Mouse (Mus musculus) hindbrain, embryonic 12.5 days (tissue): ENCODE data around the gene Clip4. TPM values are rescaled to one million over a fixed set of nuclear protein-coding genes. Genes with fewer than 3 reads are reported as not detected.
A peak's percentile ranks its signal among the peaks of the same experiment; 100 is the strongest.

ENCODE experiments used
- ATAC-seq: fragments of 200-750 bp; cut with Nextera tagmentation; 2 replicates; pipeline ENCODE4 v1.8.0; 2017; ENCODE audit warnings: moderate TSS enrichment; ENCODE audit not compliant: low FRiP score
- H3K27ac ChIP-seq: fragments of 300-500 bp; sonication (generic); 2 replicates; pipeline ENCODE4 v1.5.1; 2016; ENCODE audit warnings: mild to moderate bottlenecking
- H3K27me3 ChIP-seq: fragments of 300-500 bp; sonication (generic); 2 replicates; pipeline ENCODE4 v1.6.1; 2016; ENCODE audit warnings: mild to moderate bottlenecking
- H3K36me3 ChIP-seq: fragments of 300-500 bp; sonication (generic); 2 replicates; pipeline ENCODE4 v1.6.1; 2016; ENCODE audit warnings: mild to moderate bottlenecking
- H3K4me1 ChIP-seq: fragments of 300-500 bp; sonication (generic); 2 replicates; pipeline ENCODE4 v1.6.1; 2016
- H3K4me2 ChIP-seq: fragments of 300-500 bp; sonication (generic); replicated peaks from 2 replicates; pipeline ENCODE4 v1.6.1; 2016; ENCODE audit warnings: mild to moderate bottlenecking
- H3K4me3 ChIP-seq: fragments of 300-500 bp; sonication (generic); 2 replicates; pipeline ENCODE4 v1.5.1; 2016; ENCODE audit warnings: mild to moderate bottlenecking
- H3K9ac ChIP-seq: fragments of 300-500 bp; sonication (generic); 2 replicates; pipeline ENCODE4 v1.6.1; 2016; ENCODE audit warnings: mild to moderate bottlenecking, moderate library complexity
- H3K9me3 ChIP-seq: fragments of 300-500 bp; sonication (generic); replicated peaks from 2 replicates; pipeline ENCODE4 v1.6.1; 2016; ENCODE audit warnings: mild to moderate bottlenecking
- WGBS: fragments of 180-500 bp; shearing (Covaris S2); methylation state at CpG from one replicate; pipeline ENCODE4 v1.1.7; 2016; 5-methylcytosine and 5-hydroxymethylcytosine counted together
- polyA plus RNA-seq: library from polyadenylated mRNA; unstranded; fragments of >200 nt; fragmentation: Nextera tagmentation; extraction: Ambion mirVana; gene quantifications from 2 replicates; pipeline ENCODE4 v1.2.1, GENCODE M21; 2016

The Clip4 gene
- polyA plus RNA-seq, 1 experiment from 2014 or later, result 7.5 TPM

GRCm38 (mm10) chr17:71770696-71771095, 2.4 kb downstream of the Clip4 start:
- no peak overlapping the region for H3K4me2 ChIP-seq
- no peaks in the 10 kb centered on the region for H3K36me3 ChIP-seq
- no peak overlapping the region for H3K4me3 ChIP-seq
- H3K27ac ChIP-seq, result no peak overlapping the region
- 91% methylated on average over 3 of the region's 3 CpGs for WGBS
- H3K27me3 ChIP-seq, result no peaks in the 10 kb centered on the region
- peaks cover 10% of the 10 kb centered on the region; the same call in 1 of the 2 replicates for H3K4me1 ChIP-seq
- no peak overlapping the region for H3K9ac ChIP-seq
- ATAC-seq, result no peak
- H3K9me3 ChIP-seq, result no peaks in the 10 kb centered on the region

GRCm38 (mm10) chr17:71774173-71774572, 5.9 kb downstream of the Clip4 start:
- Histone ChIP-seq H3K4me3 (no peak overlapping the region), H3K9me3 (0 out of 2 replicates have a peak, but pooled peaks cover 3% of the 10 kb centered on the region), H3K36me3 (no peaks in the 10 kb centered on the region), H3K27me3 (no peaks in the 10 kb centered on the region), H3K9ac (no peak overlapping the region), H3K27ac (no peak overlapping the region), H3K4me1 (peaks cover 7% of the 10 kb centered on the region; the same call in 1 of the 2 replicates), H3K4me2 (no peak overlapping the region)
- 77% methylated on average over 4 of the region's 4 CpGs for WGBS
- no peak for ATAC-seq

- no peak overlapping the region for H3K4me2 ChIP-seq
- no peak overlapping the region for H3K4me3 ChIP-seq
- H3K36me3 ChIP-seq, result no peaks in the 10 kb centered on the region
- 80% methylated on average over 4 of the region's 4 CpGs for WGBS
- no peak overlapping the region for H3K9ac ChIP-seq
- H3K27me3 ChIP-seq, result no peaks in the 10 kb centered on the region
- no peak overlapping the region for H3K27ac ChIP-seq
- no peaks in the 10 kb centered on the region for H3K4me1 ChIP-seq
- H3K9me3 ChIP-seq, result 0 out of 2 replicates have a peak, but pooled peaks cover 3% of the 10 kb centered on the region
- no peak for ATAC-seq
Observed at GRCm38 (mm10) chr17:71775279-71775678, 7.0 kb downstream of the Clip4 start.

- Histone ChIP-seq H3K4me1 (peaks cover 11% of the 10 kb centered on the region), H3K9ac (no peak overlapping the region), H3K27me3 (0 out of 2 replicates have a peak, but pooled peaks cover 5% of the 10 kb centered on the region), H3K9me3 (0 out of 2 replicates have a peak, but pooled peaks cover 3% of the 10 kb centered on the region), H3K36me3 (no peaks in the 10 kb centered on the region), H3K27ac (no peak overlapping the region), H3K4me3 (no peak overlapping the region), H3K4me2 (no peak overlapping the region)
- 70% methylated on average over 3 of the region's 3 CpGs for WGBS
- ATAC-seq, result no peak
Observed at GRCm38 (mm10) chr17:71778696-71779095, 10.4 kb downstream of the Clip4 start.

GRCm38 (mm10) chr17:71780490-71780889, 12.2 kb downstream of the Clip4 start:
- H3K27me3 ChIP-seq, result 0 out of 2 replicates have a peak, but pooled peaks cover 5% of the 10 kb centered on the region
- peaks cover 13% of the 10 kb centered on the region for H3K4me1 ChIP-seq
- H3K27ac ChIP-seq, result no peak overlapping the region
- WGBS, result 94% methylated on average over 2 of the region's 2 CpGs
- no peaks in the 10 kb centered on the region for H3K36me3 ChIP-seq
- H3K4me3 ChIP-seq, result no peak overlapping the region
- H3K9me3 ChIP-seq, result 0 out of 2 replicates have a peak, but pooled peaks cover 3% of the 10 kb centered on the region
- no peak overlapping the region for H3K4me2 ChIP-seq
- no peak overlapping the region for H3K9ac ChIP-seq
- no peak for ATAC-seq

- Histone ChIP-seq H3K4me2 (no peak overlapping the region), H3K9ac (no peak overlapping the region), H3K36me3 (no peaks in the 10 kb centered on the region), H3K27ac (no peak overlapping the region), H3K4me1 (peaks cover 13% of the 10 kb centered on the region), H3K27me3 (0 out of 2 replicates have a peak, but pooled peaks cover 5% of the 10 kb centered on the region), H3K4me3 (no peak overlapping the region), H3K9me3 (0 out of 2 replicates have a peak, but pooled peaks cover 3% of the 10 kb centered on the region)
- WGBS, result 89% methylated on average over 4 of the region's 4 CpGs
- no peak for ATAC-seq
Observed at GRCm38 (mm10) chr17:71780945-71781344, 12.7 kb downstream of the Clip4 start.

- Histone ChIP-seq H3K9me3 (0 out of 2 replicates have a peak, but pooled peaks cover 3% of the 10 kb centered on the region), H3K4me1 (peaks cover 13% of the 10 kb centered on the region), H3K4me3 (peak overlapping the region; percentile 94), H3K27ac (no peak overlapping the region; the same call in 1 of the 2 replicates), H3K36me3 (no peaks in the 10 kb centered on the region), H3K9ac (peak overlapping the region; percentile 92), H3K4me2 (peak overlapping the region; percentile 76), H3K27me3 (0 out of 2 replicates have a peak, but pooled peaks cover 5% of the 10 kb centered on the region)
- peak; percentile 91 for ATAC-seq
- WGBS, result 2% methylated on average over 27 of the region's 29 CpGs
Observed at GRCm38 (mm10) chr17:71782242-71782698, 14.0 kb downstream of the Clip4 start.

- under 1% methylated on average over 47 of the region's 59 CpGs for WGBS
- peak overlapping the region; percentile 76 for H3K4me2 ChIP-seq
- H3K27me3 ChIP-seq, result 0 out of 2 replicates have a peak, but pooled peaks cover 5% of the 10 kb centered on the region
- no peak overlapping the region; the same call in 1 of the 2 replicates for H3K27ac ChIP-seq
- H3K9ac ChIP-seq, result peak overlapping the region; percentile 92
- ATAC-seq, result peak; percentile 82
- H3K4me3 ChIP-seq, result peak overlapping the region; percentile 94
- H3K9me3 ChIP-seq, result 0 out of 2 replicates have a peak, but pooled peaks cover 3% of the 10 kb centered on the region
- H3K4me1 ChIP-seq, result peaks cover 13% of the 10 kb centered on the region
- H3K36me3 ChIP-seq, result no peaks in the 10 kb centered on the region
Observed at GRCm38 (mm10) chr17:71782699-71783365, 14.6 kb downstream of the Clip4 start.

GRCm38 (mm10) chr17:71783366-71783735, 15.1 kb downstream of the Clip4 start:
- WGBS, result 11% methylated on average over 10 of the region's 10 CpGs
- Histone ChIP-seq H3K36me3 (no peaks in the 10 kb centered on the region), H3K27ac (no peak overlapping the region), H3K27me3 (0 out of 2 replicates have a peak, but pooled peaks cover 5% of the 10 kb centered on the region), H3K4me3 (peak overlapping the region; percentile 94), H3K9ac (peak overlapping the region; percentile 92), H3K9me3 (peaks cover 5% of the 10 kb centered on the region; the same call in 1 of the 2 replicates), H3K4me1 (peaks cover 13% of the 10 kb centered on the region), H3K4me2 (peak overlapping the region; percentile 76)
- 0 out of 2 replicates have a peak, but pooled peaks have one; percentile 3 for ATAC-seq

GRCm38 (mm10) chr17:71786456-71786855, 18.2 kb downstream of the Clip4 start:
- H3K9ac ChIP-seq, result no peak overlapping the region
- H3K9me3 ChIP-seq, result peaks cover 3% of the 10 kb centered on the region; the same call in 1 of the 2 replicates
- no peak overlapping the region for H3K4me2 ChIP-seq
- no peaks in the 10 kb centered on the region for H3K27me3 ChIP-seq
- 0 out of 2 replicates have a peak, but pooled peaks cover 2% of the 10 kb centered on the region for H3K36me3 ChIP-seq
- H3K4me1 ChIP-seq, result peaks cover 13% of the 10 kb centered on the region
- ATAC-seq, result no peak
- H3K4me3 ChIP-seq, result no peak overlapping the region
- no peak overlapping the region for H3K27ac ChIP-seq

GRCm38 (mm10) chr17:71791109-71791508, 22.8 kb downstream of the Clip4 start:
- ATAC-seq, result no peak

GRCm38 (mm10) chr17:71791622-71792021, 23.3 kb downstream of the Clip4 start:
- Histone ChIP-seq H3K4me1 (no peaks in the 10 kb centered on the region), H3K4me2 (no peak overlapping the region), H3K4me3 (no peak overlapping the region), H3K27ac (no peak overlapping the region), H3K9me3 (peaks cover 3% of the 10 kb centered on the region; the same call in 1 of the 2 replicates), H3K27me3 (no peaks in the 10 kb centered on the region), H3K9ac (no peak overlapping the region), H3K36me3 (peaks cover 12% of the 10 kb centered on the region; the same call in 1 of the 2 replicates)
- no peak for ATAC-seq
- 90% methylated on average over 4 of the region's 4 CpGs for WGBS

More at GRCm38 (mm10) chr17:71791109-71791508, 22.8 kb downstream of the Clip4 start:
- Histone ChIP-seq H3K9ac (no peak overlapping the region), H3K27me3 (no peaks in the 10 kb centered on the region), H3K36me3 (peaks cover 12% of the 10 kb centered on the region; the same call in 1 of the 2 replicates), H3K9me3 (peaks cover 3% of the 10 kb centered on the region; the same call in 1 of the 2 replicates), H3K4me1 (no peaks in the 10 kb centered on the region), H3K4me3 (no peak overlapping the region), H3K27ac (no peak overlapping the region), H3K4me2 (no peak overlapping the region)
- 92% methylated on average over 4 of the region's 4 CpGs for WGBS
